Mouse (Mus musculus) liver, adult 2 months (tissue): ENCODE measurements at regions not wholly inside any gene's neighbourhood (a gene's known extent, or its start where the extent isn't known, plus 50 kb on each side); places are given as distances from the start of the nearest gene placed in this dataset.

ENCODE experiments used
- DNase-seq: peaks from one replicate; pipeline ENCODE4 v3.0.0-alpha.2; 2011; ENCODE audit warnings: low read depth, low spot score; ENCODE audit errors: extremely low read depth
- H3K27ac ChIP-seq: fragments of 200-500 bp; replicated peaks from 2 replicates; pipeline ENCODE4 v1.5.1; 2012; ENCODE audit warnings: low read depth, mild to moderate bottlenecking, control low read depth, inconsistent platforms, low read length; ENCODE audit not compliant: insufficient read depth
- H3K27me3 ChIP-seq: fragments of 200-500 bp; 2 replicates; pipeline ENCODE4 v1.6.1; 2012; ENCODE audit warnings: mild to moderate bottlenecking, moderate library complexity, low read length, inconsistent platforms; ENCODE audit not compliant: control insufficient read depth, insufficient read depth
- H3K36me3 ChIP-seq: fragments of 200-500 bp; 2 replicates; pipeline ENCODE4 v1.6.1; 2012; ENCODE audit warnings: low read length, inconsistent platforms; ENCODE audit not compliant: control insufficient read depth, insufficient read depth
- H3K4me1 ChIP-seq: fragments of 200-500 bp; 2 replicates; pipeline ENCODE4 v1.6.1; 2011; ENCODE audit warnings: low read length; ENCODE audit not compliant: control insufficient read depth, insufficient read depth
- H3K4me3 ChIP-seq: fragments of 200-500 bp; 2 replicates; pipeline ENCODE4 v1.5.1; 2011; ENCODE audit warnings: low read depth, mild to moderate bottlenecking, control low read depth, low read length, moderate library complexity; ENCODE audit not compliant: insufficient read depth
- H3K79me2 ChIP-seq: fragments of 200-500 bp; 2 replicates; pipeline ENCODE4 v1.6.1; 2012; ENCODE audit warnings: inconsistent platforms, mild to moderate bottlenecking, low read length, moderate library complexity; ENCODE audit not compliant: control insufficient read depth, insufficient read depth
- H3K9ac ChIP-seq: fragments of 200-500 bp; 2 replicates; pipeline ENCODE4 v1.6.1; 2012; ENCODE audit warnings: low read depth, mild to moderate bottlenecking, control low read depth, inconsistent platforms, low read length
- CTCF ChIP-seq: fragments of 200-500 bp; IDR thresholded peaks from 2 replicates; pipeline ENCODE4 v1.5.1; 2011; ENCODE audit warnings: low read depth, low read length, control low read depth
- POLR2A ChIP-seq: fragments of 200-500 bp; IDR thresholded peaks from 2 replicates; pipeline ENCODE4 v1.6.1; 2011; ENCODE audit warnings: low read length, control low read depth; ENCODE audit not compliant: insufficient read depth; ENCODE audit errors: extremely low read depth
- WGBS: fragments of 180-500 bp; shearing (Covaris S2); methylation state at CpG from one replicate; pipeline ENCODE4 v1.1.7; 2018; 5-methylcytosine and 5-hydroxymethylcytosine counted together

DNA sequence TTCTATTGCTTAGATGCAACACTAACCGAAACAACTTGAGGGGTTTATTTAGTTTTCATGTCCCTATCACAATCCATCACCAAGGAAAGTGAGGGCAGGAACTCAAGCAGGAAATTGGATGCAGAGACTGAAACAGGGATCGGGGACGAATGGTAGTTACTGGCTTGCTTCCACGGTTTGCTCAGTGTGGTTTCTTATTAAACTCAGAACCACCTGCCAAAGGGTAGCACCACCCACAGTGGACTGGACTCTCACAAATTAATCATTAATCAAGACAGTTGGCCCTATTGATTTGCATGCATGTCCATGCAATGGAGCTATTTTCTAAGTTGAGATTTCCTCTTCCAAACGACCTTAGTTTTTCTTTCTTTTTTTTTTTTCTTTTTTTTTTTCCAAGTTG lies 719.2 kb downstream of the Diaph3 start:
- peak overlapping the region; percentile 75 for H3K27ac ChIP-seq
- TF ChIP-seq CTCF (no peak), POLR2A (no peak)
- no peak overlapping the region for H3K9ac ChIP-seq
- WGBS: 17% methylated on average over 5 of the region's 5 CpGs
- H3K27me3 ChIP-seq: no peaks in the 10 kb centered on the region
- peaks cover 2% of the 10 kb centered on the region for H3K4me1 ChIP-seq
- H3K79me2 ChIP-seq: no peaks in the 10 kb centered on the region
- no peak overlapping the region for H3K4me3 ChIP-seq
- DNase-seq: peak; percentile 98
- no peaks in the 10 kb centered on the region for H3K36me3 ChIP-seq

DNA sequence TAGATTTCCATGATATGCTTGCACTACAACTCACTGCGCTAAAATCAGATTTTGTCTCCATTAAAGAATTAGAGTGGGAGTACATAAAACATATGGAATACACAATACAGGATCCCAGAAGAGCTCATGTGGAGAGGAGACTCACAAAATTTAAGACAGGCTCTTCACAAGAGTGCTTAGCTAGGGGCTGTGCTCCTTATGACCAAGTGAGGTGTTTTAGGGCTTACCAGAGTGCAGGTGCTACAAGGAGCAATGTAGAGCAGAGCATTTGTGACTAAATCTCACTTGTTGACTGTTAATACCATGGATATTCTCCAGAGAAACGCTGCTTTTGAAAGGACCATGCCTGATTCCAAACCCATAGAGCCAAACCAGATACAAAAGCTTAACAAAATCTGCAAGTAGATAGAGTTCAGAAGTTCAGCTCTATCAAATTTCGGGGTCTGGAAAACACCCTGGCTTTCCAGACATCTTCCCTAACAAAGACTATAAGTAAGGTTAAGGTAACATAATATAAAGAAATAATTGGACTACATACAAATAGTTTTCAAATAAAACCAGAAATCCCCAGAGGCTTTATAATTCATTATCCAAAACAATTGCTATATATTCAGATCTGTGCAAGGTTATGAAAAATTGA lies 721.0 kb downstream of the Diaph3 start:
- TF ChIP-seq POLR2A: no peak
- TF ChIP-seq CTCF: no peak
- Histone ChIP-seq H3K79me2 (no peaks in the 10 kb centered on the region), H3K4me3 (no peak overlapping the region), H3K27ac (no peak overlapping the region), H3K27me3 (no peaks in the 10 kb centered on the region), H3K36me3 (no peaks in the 10 kb centered on the region), H3K9ac (no peak overlapping the region), H3K4me1 (peaks cover 2% of the 10 kb centered on the region)
- WGBS: 90% methylated on average over 3 of the region's 3 CpGs
- DNase-seq: no peak

DNA sequence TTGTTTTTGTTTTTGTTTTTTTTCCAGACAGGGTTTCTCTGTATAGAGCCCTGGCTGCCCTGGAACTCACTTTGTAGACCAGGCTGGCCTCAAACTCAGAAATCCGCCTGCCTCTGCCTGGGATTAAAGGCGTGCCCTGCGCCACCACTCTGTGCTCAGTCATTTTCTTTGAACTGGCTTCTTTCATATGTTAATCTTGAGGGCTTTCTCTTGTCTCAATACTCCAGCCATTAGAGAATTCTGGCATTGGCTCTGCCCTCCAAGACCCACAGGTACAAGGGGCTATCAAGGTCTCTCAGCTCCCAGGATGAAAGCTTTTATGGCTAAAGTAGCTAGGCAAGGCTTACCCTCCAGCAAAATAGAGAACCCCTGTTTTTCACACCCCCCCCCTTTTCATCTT lies 744.2 kb downstream of the Diaph3 start:
- Histone ChIP-seq H3K36me3 (no peaks in the 10 kb centered on the region), H3K9ac (no peak overlapping the region), H3K79me2 (no peaks in the 10 kb centered on the region), H3K4me3 (no peak overlapping the region), H3K27ac (no peak overlapping the region), H3K4me1 (peaks cover 2% of the 10 kb centered on the region; the same call in 1 of the 2 replicates), H3K27me3 (no peaks in the 10 kb centered on the region)
- WGBS: 90% methylated on average over 3 of the region's 3 CpGs
- no peak for DNase-seq
- TF ChIP-seq POLR2A (no peak), CTCF (no peak)

DNA sequence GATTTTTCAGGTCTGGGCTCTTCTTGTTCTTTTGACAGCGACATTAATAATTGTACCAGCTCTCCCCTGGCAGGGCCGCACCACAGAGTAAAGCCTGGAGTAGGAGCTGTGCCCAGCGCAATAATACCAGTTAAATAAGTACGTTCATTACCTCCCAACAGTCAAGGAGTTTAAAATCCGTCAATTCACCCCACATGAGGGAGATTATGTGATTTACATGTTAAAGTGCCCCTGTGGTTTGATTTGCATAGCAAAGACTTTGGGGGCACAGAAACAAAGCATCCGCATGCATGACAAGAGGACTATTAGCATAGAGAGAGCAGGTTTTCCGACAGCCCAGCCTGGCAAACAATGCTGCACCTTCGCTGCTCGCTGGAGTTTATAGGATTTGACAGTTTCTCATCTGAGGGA lies 745.1 kb downstream of the Diaph3 start:
- H3K4me3 ChIP-seq: no peak overlapping the region
- no peak for DNase-seq
- H3K36me3 ChIP-seq: no peaks in the 10 kb centered on the region
- TF ChIP-seq POLR2A (no peak), CTCF (no peak)
- H3K4me1 ChIP-seq: peaks cover 2% of the 10 kb centered on the region; the same call in 1 of the 2 replicates
- no peak overlapping the region for H3K9ac ChIP-seq
- H3K27me3 ChIP-seq: no peaks in the 10 kb centered on the region
- H3K79me2 ChIP-seq: no peaks in the 10 kb centered on the region
- H3K27ac ChIP-seq: no peak overlapping the region
- WGBS: 27% methylated on average over 9 of the region's 9 CpGs

DNA sequence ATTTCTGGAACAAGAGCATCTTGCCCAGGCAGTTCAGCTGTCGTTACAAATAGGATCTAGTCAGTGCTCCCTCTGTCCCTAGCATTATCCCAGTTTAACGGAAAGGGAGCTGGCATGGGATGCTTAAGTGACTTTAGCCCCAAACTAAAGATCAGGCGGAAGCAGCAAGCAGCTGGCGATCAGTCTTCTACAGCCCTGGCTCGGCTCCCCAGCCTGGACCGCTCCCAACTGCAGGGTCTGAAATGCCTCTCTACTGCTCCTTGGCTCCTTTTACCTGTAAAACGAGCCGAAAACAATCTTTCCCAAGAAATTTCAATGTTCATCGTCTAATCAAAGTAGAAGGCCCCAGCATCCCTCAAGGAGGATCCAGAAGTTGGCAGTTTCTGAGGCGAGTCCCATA lies 745.5 kb downstream of the Diaph3 start:
- no peak overlapping the region for H3K4me3 ChIP-seq
- WGBS: 33% methylated on average over 10 of the region's 10 CpGs
- peak; percentile 17 for DNase-seq

DNA sequence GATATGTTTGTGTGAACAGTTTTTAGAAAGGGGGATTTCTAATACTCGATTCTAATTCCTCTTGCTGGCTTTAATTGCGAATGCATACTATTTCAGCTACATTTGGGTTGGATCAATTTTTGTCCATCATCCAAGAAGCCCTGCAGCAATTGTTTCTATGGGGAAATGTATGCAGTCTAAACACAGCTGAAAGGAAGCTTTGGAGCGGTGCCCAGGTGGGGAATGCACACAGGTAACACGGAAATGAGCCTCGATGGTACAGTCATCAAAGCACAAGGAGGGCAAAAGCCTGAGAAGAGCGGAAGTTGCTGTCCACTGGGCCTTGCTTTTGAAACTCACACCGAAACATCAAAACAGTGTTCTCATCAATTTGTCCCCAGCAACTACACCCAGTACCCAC lies 746.0 kb downstream of the Diaph3 start:
- no peaks in the 10 kb centered on the region for H3K27me3 ChIP-seq
- H3K9ac ChIP-seq: no peak overlapping the region
- H3K4me3 ChIP-seq: no peak overlapping the region
- no peaks in the 10 kb centered on the region for H3K79me2 ChIP-seq
- no peak overlapping the region for H3K27ac ChIP-seq
- no peaks in the 10 kb centered on the region for H3K36me3 ChIP-seq
- no peak for DNase-seq
- peaks cover 2% of the 10 kb centered on the region; the same call in 1 of the 2 replicates for H3K4me1 ChIP-seq
- 70% methylated on average over 7 of the region's 7 CpGs for WGBS
- TF ChIP-seq CTCF: no peak
- TF ChIP-seq POLR2A: no peak

More for the DNA sequence above, 745.5 kb downstream of the Diaph3 start:
- Histone ChIP-seq H3K4me1 (peaks cover 2% of the 10 kb centered on the region; the same call in 1 of the 2 replicates), H3K27me3 (no peaks in the 10 kb centered on the region), H3K27ac (no peak overlapping the region), H3K79me2 (no peaks in the 10 kb centered on the region), H3K36me3 (no peaks in the 10 kb centered on the region), H3K9ac (no peak overlapping the region)
- no peak for TF ChIP-seq CTCF
- TF ChIP-seq POLR2A: no peak
